Mouse (Mus musculus) thymus, postnatal 0 days (tissue): ENCODE results near the gene Ppie. TPM values are rescaled to one million over a fixed set of nuclear protein-coding genes. Genes with fewer than 3 reads are reported as not detected.

Experiments used
- polyA plus RNA-seq: library from polyadenylated mRNA; unstranded; fragments of >200 nt; fragmentation: Nextera tagmentation; extraction: Ambion mirVana; gene quantifications from 2 replicates; pipeline ENCODE4 v1.2.1, GENCODE M21; 2015

Ppie gene
- polyA plus RNA-seq, 1 experiment from 2014 or later: 92.1 TPM

Other genes starting within 250 kb of the Ppie start
- 2.4 and 2.7 TPM in 2 replicates for gene Mfsd2a, start 178.8 kb downstream of the Ppie start, polyA plus RNA-seq
- gene Mycl, start 144.3 kb downstream of the Ppie start, polyA plus RNA-seq: 1.2 and 1.6 TPM in 2 replicates
- 16.4 and 18.6 TPM in 2 replicates for gene Trit1, start 123.4 kb downstream of the Ppie start, polyA plus RNA-seq
- gene Bmp8b, start 34.8 kb downstream of the Ppie start, polyA plus RNA-seq: 0.12 and 0.17 TPM in 2 replicates
- 0.09 TPM in 1 of 2 replicates, not detected in the other for gene Oxct2b, start 23.7 kb downstream of the Ppie start, polyA plus RNA-seq
- gene Hpcal4, start 43.3 kb upstream of the Ppie start, polyA plus RNA-seq: 0.30 and 0.41 TPM in 2 replicates
- gene Nt5c1a, start 61.6 kb upstream of the Ppie start, polyA plus RNA-seq: not detected in 2 replicates
- gene Heyl, start 93.6 kb upstream of the Ppie start, polyA plus RNA-seq: 2.3 and 3.7 TPM in 2 replicates
- gene Pabpc4, start 122.4 kb upstream of the Ppie start, polyA plus RNA-seq: 26.1 and 26.4 TPM in 2 replicates
- not detected in 2 replicates for gene Oxct2a, start 183.7 kb upstream of the Ppie start, polyA plus RNA-seq
- 0.18 and 0.23 TPM in 2 replicates for gene Bmp8a, start 203.3 kb upstream of the Ppie start, polyA plus RNA-seq